9 mouse cellular contexts compared by ENCODE assay signal in the genomic region with DNA sequence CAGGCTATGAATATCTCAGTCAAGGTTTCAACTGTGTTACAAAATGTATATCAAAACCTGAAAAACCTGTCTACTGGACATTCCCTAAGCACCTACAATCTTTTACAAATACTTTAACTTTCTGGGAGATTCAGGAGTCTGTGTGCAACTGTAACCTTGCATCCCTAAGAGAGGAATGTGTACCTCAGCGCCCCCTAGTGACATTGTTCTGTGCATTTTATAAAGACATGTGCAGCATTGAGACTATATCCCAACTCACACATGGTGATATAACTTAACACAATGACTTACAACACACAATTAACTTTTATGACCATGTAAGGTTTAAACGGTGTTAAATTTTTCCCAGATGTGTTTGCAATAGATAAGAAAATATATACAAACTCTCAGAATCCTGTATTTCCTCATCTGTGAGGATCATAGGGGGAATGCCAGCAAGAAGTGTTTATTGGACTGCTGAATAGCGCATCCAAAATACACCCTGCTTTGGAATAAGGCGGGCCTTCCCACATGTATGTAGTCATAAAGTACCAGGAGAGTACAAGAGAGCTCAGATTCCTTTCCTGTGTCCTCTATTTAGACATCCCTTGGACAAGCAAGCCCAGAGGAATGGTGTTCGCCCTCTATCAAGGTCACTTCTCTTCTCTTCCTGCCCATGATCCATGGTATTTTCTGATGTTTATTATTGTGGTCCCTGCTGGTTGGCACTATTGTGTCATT. TPM values are rescaled to one million over a fixed set of nuclear protein-coding genes. Genes with fewer than 3 reads are reported as not detected.
DNase-seq lines count a peak whose midpoint lies in the region; ATAC-seq and TF ChIP-seq lines count a peak whose summit lies in the region.
"Had no signal": no experiment of that assay in that cellular context is flagged by ENCODE, and none has a peak within 500 bp of the region (broad histone marks: within the 10 kb centered on the region; RNA-seq: fewer than 3 reads in every experiment).

No protein-coding gene starts in this region.

- peak; percentile 11; the same call in 1 of the 2 replicates for TF ChIP-seq EP300 in CH12.LX (IDR thresholded peaks at IDR 0.05; ENCODE audit: low read length)

- WGBS in intestine, postnatal 0 days: 57% methylated on average over 5 of the region's 5 CpGs
- WGBS in intestine, embryonic 16.5 days: 58% methylated on average over 5 of the region's 5 CpGs

- dilution Hi-C loops in CH12.LX (cut with MboI; ENCODE audit: extremely low pct_ligation_motif_present, extremely low pct_unique_long_range_greater_than_20kb, low sequenced_read_pairs): no loop called here

- H3K9ac ChIP-seq in intestine, postnatal 0 days (ENCODE audit: low read depth, low read length): no peak overlapping the region
- H3K9ac ChIP-seq in intestine, embryonic 16.5 days (ENCODE audit: low read depth, low read length): no peak overlapping the region
- H3K9ac ChIP-seq in CH12.LX (ENCODE audit: insufficient read depth, low read depth): no peak overlapping the region

- H3K9me3 ChIP-seq in intestine, postnatal 0 days (ENCODE audit: control insufficient read depth): no peaks in the 10 kb centered on the region
- H3K9me3 ChIP-seq in intestine, embryonic 16.5 days (ENCODE audit: control insufficient read depth, low read length): no peaks in the 10 kb centered on the region
- peaks cover 5% of the 10 kb centered on the region for H3K9me3 ChIP-seq in CH12.LX (replicated peaks; ENCODE audit: low read length)

- no peak overlapping the region for H3K27ac ChIP-seq in intestine, postnatal 0 days (ENCODE audit: low read depth, low read length)
- no peak overlapping the region for H3K27ac ChIP-seq in intestine, embryonic 16.5 days (ENCODE audit: low read length)
- H3K27ac ChIP-seq in CH12.LX (ENCODE audit: insufficient read depth, low read depth): no peak overlapping the region

- no peaks in the 10 kb centered on the region for H3K79me2 ChIP-seq in CH12.LX (replicated peaks; ENCODE audit: control insufficient read depth, extremely low read depth, insufficient read depth, poor library complexity, severe bottlenecking)

- TF ChIP-seq RAD21 in CH12.LX (IDR thresholded peaks at IDR 0.05; ENCODE audit: low read depth, low read length): peak; percentile 89

- no peaks in the 10 kb centered on the region for H3K4me1 ChIP-seq in intestine, postnatal 0 days (replicated peaks; ENCODE audit: control insufficient read depth, insufficient read depth, low read length)
- H3K4me1 ChIP-seq in intestine, embryonic 16.5 days (ENCODE audit: control insufficient read depth, insufficient read depth, low read length): no peaks in the 10 kb centered on the region
- peaks cover 4 to 11% of the 10 kb centered on the region in 2 experiments; a peak in 3 of 4 replicates for H3K4me1 ChIP-seq in CH12.LX (ENCODE audit: control insufficient read depth in 1 of 2, insufficient read depth in 2 of 2)

- H3K4me2 ChIP-seq in intestine, postnatal 0 days (replicated peaks; ENCODE audit: low read depth): no peak overlapping the region
- no peak overlapping the region for H3K4me2 ChIP-seq in intestine, embryonic 16.5 days (ENCODE audit: low read depth, low read length)
- no peak overlapping the region for H3K4me2 ChIP-seq in CH12.LX (ENCODE audit: insufficient read depth, low read depth, poor library complexity, severe bottlenecking)

- intact Hi-C loops in left cerebral cortex, postnatal 25 days (cut with DNase I): loop anchor here (2.0 kb wide), 2 partner anchors 115 to 123 kb away; no protein-coding TSS in a partner anchor

- in situ Hi-C loops in CH12.LX (cut with MboI; ENCODE audit: low pct_ligation_motif_present, low pct_unique_long_range_greater_than_20kb, low sequenced_read_pairs): no loop called here

- TF ChIP-seq CTCF in intestine, postnatal 0 days (IDR thresholded peaks at IDR 0.05; ENCODE audit: low read depth): peak; percentile 63
- peak; percentile 63 to 95 for TF ChIP-seq CTCF in CH12.LX (conservative IDR thresholded peaks at IDR 0.05 in 1 of 2, IDR thresholded peaks at IDR 0.05 in 1 of 2; ENCODE audit: low read depth in 2 of 2, low read length in 2 of 2)

- no peak for ATAC-seq in intestine, postnatal 0 days
- no peak for ATAC-seq in intestine, embryonic 16.5 days

- H3K36me3 ChIP-seq in intestine, postnatal 0 days (ENCODE audit: control insufficient read depth, insufficient read depth): no peaks in the 10 kb centered on the region
- H3K36me3 ChIP-seq in intestine, embryonic 16.5 days (ENCODE audit: control insufficient read depth, insufficient read depth, low read length): no peaks in the 10 kb centered on the region
- no peaks in the 10 kb centered on the region for H3K36me3 ChIP-seq in CH12.LX (replicated peaks in 1 of 2; ENCODE audit: control insufficient read depth in 1 of 2, insufficient read depth in 1 of 2, low read length in 1 of 2)

- no peak overlapping the region for H3K4me3 ChIP-seq in intestine, postnatal 0 days (ENCODE audit: low read depth, low read length)
- H3K4me3 ChIP-seq in intestine, embryonic 16.5 days (ENCODE audit: low read length): no peak overlapping the region
- H3K4me3 ChIP-seq in CH12.LX (replicated peaks in 1 of 3; ENCODE audit: low read depth in 2 of 3, low read length in 2 of 3, poor library complexity in 1 of 3): no peak overlapping the region
- H3K4me3 ChIP-seq: myocyte had no signal

- no peak for TF ChIP-seq POLR2A in CH12.LX (IDR thresholded peaks at IDR 0.05; ENCODE audit: low read depth, low read length)

- no peaks in the 10 kb centered on the region for H3K27me3 ChIP-seq in intestine, postnatal 0 days (replicated peaks; ENCODE audit: control insufficient read depth, insufficient read depth, low read length)
- no peaks in the 10 kb centered on the region for H3K27me3 ChIP-seq in intestine, embryonic 16.5 days (replicated peaks; ENCODE audit: control insufficient read depth, insufficient read depth, low read length)
- H3K27me3 ChIP-seq in CH12.LX (replicated peaks): no peaks in the 10 kb centered on the region

- peak; percentile 83 for DNase-seq in CH12.LX (ENCODE audit: extremely low read depth)
- peak; percentile 75 for DNase-seq in ZHBTc4 (ENCODE audit: low read depth, low spot score)
- peak; percentile 0 for DNase-seq in fibroblast of lung, adult 2 months (ENCODE audit: low read depth)
- peak; percentile 35 to 68 for DNase-seq in left cerebral cortex, postnatal 25 days (ENCODE audit: low spot score in 2 of 2)
- DNase-seq in testis, postnatal 10 days (ENCODE audit: low spot score): peak; percentile 75
- no peak for DNase-seq in thymus, postnatal 10 days (ENCODE audit: low spot score in 2 of 2)

TF ChIP-seq in CH12.LX, 34 proteins besides CTCF, POLR2A, EP300 and RAD21:
- 0 out of 2 replicates have a peak, but pooled peaks have one; percentile 23 for TF ChIP-seq BHLHE40 (IDR thresholded peaks at IDR 0.05; ENCODE audit: low read depth, low read length)
- no peak for TF ChIP-seq GABPA (IDR thresholded peaks at IDR 0.05; ENCODE audit: insufficient replicate concordance, low read depth, low read length)
- TF ChIP-seq SIN3A (IDR thresholded peaks at IDR 0.05; ENCODE audit: low read length): no peak
- TF ChIP-seq JUND (conservative IDR thresholded peaks at IDR 0.05; ENCODE audit: low read depth, low read length): 0 out of 2 replicates have a peak, but pooled peaks have one; percentile 17
- TF ChIP-seq JUN (IDR thresholded peaks at IDR 0.05; ENCODE audit: insufficient read depth, low read depth, low read length): no peak
- peak; percentile 82 for TF ChIP-seq ZC3H11A (IDR thresholded peaks at IDR 0.05; ENCODE audit: low read depth, low read length)
- TF ChIP-seq MAX (IDR thresholded peaks at IDR 0.05; ENCODE audit: low read length): peak; percentile 61; the same call in 1 of the 2 replicates
- TF ChIP-seq PAX5 (IDR thresholded peaks at IDR 0.05; ENCODE audit: low read length): no peak
- peak; percentile 98 for TF ChIP-seq SMC3 (IDR thresholded peaks at IDR 0.05; ENCODE audit: low read depth, low read length)
- TF ChIP-seq MYC (IDR thresholded peaks at IDR 0.05; ENCODE audit: low read depth, low read length): peak; percentile 92
- TF ChIP-seq TCF12 (IDR thresholded peaks at IDR 0.05; ENCODE audit: low read depth, low read length): no peak

RNA-seq across cellular contexts. Expression of gene Myh4, which starts 2.0 kb away (rescaled TPM):
- polyA plus RNA-seq in intestine, postnatal 0 days (2015; fragmentation: Nextera tagmentation; extraction: Ambion mirVana): not detected in 2 replicates
- polyA plus RNA-seq in intestine, embryonic 16.5 days (2015; fragmentation: Nextera tagmentation; extraction: Ambion mirVana): not detected in 2 replicates
- total RNA-seq in CH12.LX (2012; rRNA removed): 0.04 TPM in 2 replicates
- total RNA-seq in CH12.LX (2014; rRNA removed): not detected in 2 replicates
- polyA plus RNA-seq in CH12.LX (2012; ENCODE audit: insufficient read length, low read depth): not detected in 2 replicates
- under 1 TPM; 0.21 to 0.25 TPM for total RNA-seq in left cerebral cortex, postnatal 25 days (2021)

RNA-seq across cellular contexts. Expression of gene Myh1, which starts 35.9 kb away (rescaled TPM):
- polyA plus RNA-seq in intestine, postnatal 0 days (2015; fragmentation: Nextera tagmentation; extraction: Ambion mirVana): 0.03 TPM in 1 of 2 replicates, not detected in the other
- polyA plus RNA-seq in intestine, embryonic 16.5 days (2015; fragmentation: Nextera tagmentation; extraction: Ambion mirVana): 0.04 TPM in 1 of 2 replicates, not detected in the other
- total RNA-seq in CH12.LX (2012; rRNA removed): 0.04 TPM in 2 replicates
- total RNA-seq in CH12.LX (2014; rRNA removed): 0.04 TPM in 1 of 2 replicates, not detected in the other
- 0.04 TPM in 1 of 2 replicates, not detected in the other for polyA plus RNA-seq in CH12.LX (2012; ENCODE audit: insufficient read length, low read depth)
- under 1 TPM; 0.09 to 0.25 TPM for total RNA-seq in left cerebral cortex, postnatal 25 days (2021)

RNA-seq across cellular contexts. Expression of gene Myh8, which starts 41.1 kb away (rescaled TPM):
- polyA plus RNA-seq in intestine, postnatal 0 days (2015; fragmentation: Nextera tagmentation; extraction: Ambion mirVana): 0.04 and 0.07 TPM in 2 replicates
- polyA plus RNA-seq in intestine, embryonic 16.5 days (2015; fragmentation: Nextera tagmentation; extraction: Ambion mirVana): 0.32 and 0.64 TPM in 2 replicates
- total RNA-seq in CH12.LX (2012; rRNA removed) (0.04 TPM in 1 of 2 replicates, not detected in the other), CH12.LX (2014; rRNA removed) (not detected in 2 replicates)
- polyA plus RNA-seq in CH12.LX (2012; ENCODE audit: insufficient read length, low read depth): not detected in 2 replicates
- total RNA-seq in left cerebral cortex, postnatal 25 days (2021): under 1 TPM; 0.44 to 0.48 TPM

Comparison
In these comparisons a context has a peak if more than half of its experiments do, and no peak if none do; other contexts are left out.
1. DNase-seq: peak in CH12.LX (single experiment), ZHBTc4 (single experiment), fibroblast of lung, adult 2 months (single experiment), left cerebral cortex, postnatal 25 days (2 of 2) and testis, postnatal 10 days (single experiment); none in thymus, postnatal 10 days (0 of 2).